Mouse (Mus musculus): Measurements from ENCODE around the gene Rmi1.
"Not testable (repeated sequence)": the region's sequence is repeated elsewhere in the genome, so short reads cannot be mapped to it uniquely, and the experiment has no call there.

DNA sequence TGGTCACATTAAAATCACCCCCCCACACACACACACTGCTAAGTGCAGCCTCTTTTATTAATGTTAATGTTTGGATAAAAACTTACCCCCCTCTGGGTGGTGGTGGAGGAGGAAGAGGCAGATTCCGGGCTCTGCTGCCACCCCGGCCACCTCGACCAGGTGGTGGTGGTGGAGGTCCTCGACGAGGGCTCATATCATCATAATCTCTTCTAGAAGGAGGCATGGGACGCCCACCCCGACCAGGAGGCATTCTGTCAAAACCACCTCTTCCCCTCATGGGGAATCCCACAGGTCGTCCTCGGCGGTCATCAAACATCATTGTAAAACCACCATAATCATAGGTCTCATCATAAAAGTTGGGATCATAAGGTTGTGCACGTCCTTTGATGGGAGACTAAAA is 7.7 kb upstream of the Rmi1 start:
- not testable (repeated sequence) for TF ChIP-seq CTCF (IDR thresholded peaks at IDR 0.05; ENCODE audit: borderline replicate concordance, insufficient read depth, low read depth, low read length); POLR2A (IDR thresholded peaks at IDR 0.05; ENCODE audit: borderline replicate concordance, insufficient read depth, low read length)

Measured in cerebellum, adult 2 months (tissue).